Mouse (Mus musculus) frontal cortex, adult (tissue): ENCODE measurements around the gene Tnfaip8l2.
"Not testable (repeated sequence)": the region's sequence is repeated elsewhere in the genome, so short reads cannot be mapped to it uniquely, and the experiment has no call there.

Experiments used
- ATAC-seq: cut with Nextera tagmentation; 2 replicates; pipeline ENCODE4 v1.9.2; 2017; ENCODE audit warnings: mild to moderate bottlenecking, moderate library complexity, mixed read lengths; ENCODE audit not compliant: low TSS enrichment

Tnfaip8l2 gene

GRCm38 (mm10) chr3:95159987-95160963 is 18.1 kb upstream of the Tnfaip8l2 start, which contains the start of gene Sema6c:
Sema6c (plus strand) TSS chr3:95160457.
- ATAC-seq, result peak; percentile 97

GRCm38 (mm10) chr3:95159511-95159986 is 17.4 kb upstream of the Tnfaip8l2 start:
- ATAC-seq, result no peak; the same call in 1 of the 2 replicates

- no peak for ATAC-seq
These were observed 11.7 kb upstream of the Tnfaip8l2 start for GRCm38 (mm10) chr3:95153874-95154273.

GRCm38 (mm10) chr3:95147924-95148323 is 5.8 kb upstream of the Tnfaip8l2 start:
- ATAC-seq, result no peak

- ATAC-seq, result peak; percentile 79
These were observed 454 bp upstream of the Tnfaip8l2 start for GRCm38 (mm10) chr3:95142617-95143011.

GRCm38 (mm10) chr3:95141474-95141873 is 686 bp downstream of the Tnfaip8l2 start:
- ATAC-seq, result no peak

- no peak for ATAC-seq
These were observed 1.4 kb downstream of the Tnfaip8l2 start for GRCm38 (mm10) chr3:95140795-95141194.

- no peak for ATAC-seq
These were observed 1.9 kb downstream of the Tnfaip8l2 start for GRCm38 (mm10) chr3:95140289-95140595.

- no peak for ATAC-seq
These were observed 2.4 kb downstream of the Tnfaip8l2 start for GRCm38 (mm10) chr3:95139586-95140288.

- no peak for ATAC-seq
These were observed 5.8 kb downstream of the Tnfaip8l2 start for GRCm38 (mm10) chr3:95136336-95136735.

- no peak for ATAC-seq
These were observed 6.6 kb downstream of the Tnfaip8l2 start for GRCm38 (mm10) chr3:95135433-95136052.

GRCm38 (mm10) chr3:95135023-95135422 is 7.1 kb downstream of the Tnfaip8l2 start:
- ATAC-seq, result no peak

GRCm38 (mm10) chr3:95134133-95134532 is 8.0 kb downstream of the Tnfaip8l2 start:
- ATAC-seq, result 0 out of 2 replicates have a peak, but pooled peaks have one; percentile 11

GRCm38 (mm10) chr3:95133680-95134101 is 8.5 kb downstream of the Tnfaip8l2 start, which contains the start of the genes Scnm1 and Lysmd1:
Scnm1 (minus strand) TSS chr3:95134011.
Lysmd1 (plus strand) TSS chr3:95134088.
- peak; percentile 93 for ATAC-seq

- 0 out of 2 replicates have a peak, but pooled peaks have one; percentile 6 for ATAC-seq
These were observed 9.0 kb downstream of the Tnfaip8l2 start for GRCm38 (mm10) chr3:95133176-95133575.

- ATAC-seq, result not testable (repeated sequence)
These were observed 9.8 kb downstream of the Tnfaip8l2 start for GRCm38 (mm10) chr3:95132389-95132788.

GRCm38 (mm10) chr3:95130081-95130480 is 12.1 kb downstream of the Tnfaip8l2 start:
- no peak for ATAC-seq

GRCm38 (mm10) chr3:95129226-95129651 is 12.9 kb downstream of the Tnfaip8l2 start:
- no peak for ATAC-seq

GRCm38 (mm10) chr3:95124972-95125371 is 17.2 kb downstream of the Tnfaip8l2 start:
- peak; percentile 45 for ATAC-seq

- 0 out of 2 replicates have a peak, but pooled peaks have one; percentile 42 for ATAC-seq
These were observed 17.9 kb downstream of the Tnfaip8l2 start, which contains the start of gene Tmod4 for GRCm38 (mm10) chr3:95124246-95124645. Tmod4 (plus strand) TSS chr3:95124476.

GRCm38 (mm10) chr3:95121580-95121979 is 20.6 kb downstream of the Tnfaip8l2 start:
- no peak for ATAC-seq

- no peak for ATAC-seq
These were observed 24.4 kb downstream of the Tnfaip8l2 start for GRCm38 (mm10) chr3:95117751-95118150.
